Mouse (Mus musculus): Measurements from ENCODE around the gene Polr3e. TPM values are rescaled to one million over a fixed set of nuclear protein-coding genes. Genes with fewer than 3 reads are reported as not detected.

Gene Polr3e
- 10.9 TPM for polyA plus RNA-seq (2014; fragmentation: Illumina TruSeq; extraction: RNeasy Lipid Tissue Mini Kit (QIAGEN cat#74804); ENCODE audit: low read depth, low replicate concordance)

DNA sequence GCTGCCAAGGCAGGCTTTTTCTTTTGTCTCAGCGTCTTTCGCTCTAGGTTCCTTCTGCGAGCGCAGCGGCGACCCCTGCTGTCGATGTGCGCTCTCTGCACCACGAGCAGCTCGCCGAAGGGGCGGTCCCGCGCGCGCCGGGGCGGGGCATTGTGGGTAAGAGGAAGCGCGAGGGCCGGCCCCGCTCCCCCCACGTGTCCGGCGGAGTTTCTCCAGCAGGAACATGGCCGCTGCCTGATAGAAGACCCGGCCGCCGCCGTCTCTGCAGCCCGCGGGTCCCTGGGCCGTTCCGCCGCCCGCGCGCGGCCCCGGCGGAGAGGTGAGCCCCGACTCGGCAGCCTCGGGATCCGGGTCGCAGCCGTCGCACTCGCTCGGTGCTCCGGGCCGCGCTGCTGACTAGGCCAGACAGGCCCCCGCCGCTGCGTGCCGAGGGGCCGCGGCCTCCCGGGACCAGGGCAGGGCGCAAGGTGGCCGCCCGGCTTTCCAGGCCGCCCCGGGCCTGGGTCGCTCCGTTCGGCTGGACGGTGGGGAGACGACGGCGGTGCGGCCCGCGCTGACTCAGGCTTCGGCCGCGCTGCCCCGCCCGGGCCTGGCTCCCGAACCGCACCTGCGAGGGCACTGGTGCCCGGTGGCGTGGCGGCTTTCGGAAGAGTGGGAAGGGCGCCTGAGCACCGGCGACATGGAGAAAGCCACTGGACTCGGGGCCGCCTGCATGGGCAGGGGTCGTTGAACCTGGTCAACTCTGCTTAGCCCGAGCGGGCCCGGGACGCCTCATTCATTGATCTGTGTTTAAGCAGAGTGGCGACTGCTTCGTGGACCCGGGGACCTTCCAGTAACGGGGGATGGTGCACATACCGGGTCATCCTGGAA, at the start of gene Polr3e:
TSS of gene Polr3e (plus strand) at position 153 of the 870 bp plus-strand sequence.

DNA sequence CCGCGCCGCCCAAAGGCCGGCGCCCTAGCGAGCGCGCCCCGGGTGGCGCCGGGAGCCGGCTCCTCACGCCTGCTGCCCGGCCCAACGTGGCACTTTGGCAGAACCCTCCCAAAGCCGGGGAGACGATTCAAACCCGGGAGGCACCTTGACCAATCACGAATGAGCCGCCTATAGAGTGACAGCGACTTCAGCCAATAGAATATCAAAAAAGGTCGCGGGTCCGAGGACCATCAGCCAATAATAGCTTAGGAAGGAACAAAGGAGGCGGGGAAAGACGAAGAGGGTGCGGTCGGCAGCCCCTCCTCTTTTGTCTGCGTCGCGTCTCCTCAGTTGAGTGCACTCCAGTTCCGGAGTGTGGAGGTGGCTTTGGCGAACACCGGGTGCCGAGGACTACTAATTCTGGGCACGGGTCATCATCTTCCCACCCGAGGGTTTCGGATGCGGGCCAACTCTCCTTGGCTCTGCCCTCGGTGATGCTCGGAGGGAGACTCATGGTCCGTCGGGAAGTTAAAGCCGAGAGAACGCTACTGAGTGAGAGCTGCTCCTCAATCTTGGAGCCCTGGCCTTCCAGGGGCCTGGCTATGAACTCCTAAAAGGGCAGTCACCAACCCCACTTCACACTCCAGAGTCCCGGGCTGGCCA, 64.8 kb downstream of the Polr3e start, which contains the start of the genes Cdr2 and Mfsd13b:
TSS of gene Cdr2 (minus strand) at position 113 of the 642 bp plus-strand sequence.
TSS of gene Mfsd13b (plus strand) at position 310 of the 642 bp plus-strand sequence.

Other genes with a start within 250 kb of the Polr3e start
- not detected for gene Pdzd9, start 247.4 kb upstream of the Polr3e start, polyA plus RNA-seq (2014; fragmentation: Illumina TruSeq; extraction: RNeasy Lipid Tissue Mini Kit (QIAGEN cat#74804); ENCODE audit: low read depth, low replicate concordance)
- 36.7 TPM for gene Mosmo, start 240.1 kb upstream of the Polr3e start, polyA plus RNA-seq (2014; fragmentation: Illumina TruSeq; extraction: RNeasy Lipid Tissue Mini Kit (QIAGEN cat#74804); ENCODE audit: low read depth, low replicate concordance)
- gene Vwa3a, start 178.4 kb upstream of the Polr3e start, polyA plus RNA-seq (2014; fragmentation: Illumina TruSeq; extraction: RNeasy Lipid Tissue Mini Kit (QIAGEN cat#74804); ENCODE audit: low read depth, low replicate concordance): 0.13 TPM
- not detected for gene Gm5737, start 105.4 kb upstream of the Polr3e start, polyA plus RNA-seq (2014; fragmentation: Illumina TruSeq; extraction: RNeasy Lipid Tissue Mini Kit (QIAGEN cat#74804); ENCODE audit: low read depth, low replicate concordance)
- 18.6 TPM for gene Eef2k, start 74.9 kb upstream of the Polr3e start, polyA plus RNA-seq (2014; fragmentation: Illumina TruSeq; extraction: RNeasy Lipid Tissue Mini Kit (QIAGEN cat#74804); ENCODE audit: low read depth, low replicate concordance)
- 12.8 TPM for gene Cdr2, start 64.6 kb downstream of the Polr3e start, polyA plus RNA-seq (2014; fragmentation: Illumina TruSeq; extraction: RNeasy Lipid Tissue Mini Kit (QIAGEN cat#74804); ENCODE audit: low read depth, low replicate concordance)
- 0.41 TPM for gene Mfsd13b, start 64.8 kb downstream of the Polr3e start, polyA plus RNA-seq (2014; fragmentation: Illumina TruSeq; extraction: RNeasy Lipid Tissue Mini Kit (QIAGEN cat#74804); ENCODE audit: low read depth, low replicate concordance)
- 380 TPM for gene Mettl9, start 116.7 kb downstream of the Polr3e start, polyA plus RNA-seq (2014; fragmentation: Illumina TruSeq; extraction: RNeasy Lipid Tissue Mini Kit (QIAGEN cat#74804); ENCODE audit: low read depth, low replicate concordance)
- 7.3 TPM for gene Igsf6, start 156.8 kb downstream of the Polr3e start, polyA plus RNA-seq (2014; fragmentation: Illumina TruSeq; extraction: RNeasy Lipid Tissue Mini Kit (QIAGEN cat#74804); ENCODE audit: low read depth, low replicate concordance)
- not detected for gene Otoa, start 163.9 kb downstream of the Polr3e start, polyA plus RNA-seq (2014; fragmentation: Illumina TruSeq; extraction: RNeasy Lipid Tissue Mini Kit (QIAGEN cat#74804); ENCODE audit: low read depth, low replicate concordance)

Measured in sigmoid colon, adult 10 weeks (tissue).